Mouse (Mus musculus) c-Kit-positive CD71-positive TER-119-positive erythroid progenitor cells, embryonic 14.5 days (primary cell): Measurements from ENCODE around the gene Ttc26.
"Not testable (repeated sequence)": the region's sequence is repeated elsewhere in the genome, so short reads cannot be mapped to it uniquely, and the experiment has no call there.

ENCODE experiments used
- DNase-seq: peaks from one replicate; pipeline ENCODE4 v3.0.0-alpha.2; 2013; ENCODE audit warnings: low spot score

Ttc26 gene

GRCm38 (mm10) chr6:38356661-38357433, 24.4 kb upstream of the Ttc26 start:
- DNase-seq: not testable (repeated sequence)

- no peak for DNase-seq
These were observed 23.5 kb upstream of the Ttc26 start for GRCm38 (mm10) chr6:38357603-38358252.

GRCm38 (mm10) chr6:38358253-38359027, 22.8 kb upstream of the Ttc26 start:
- DNase-seq: no peak

- DNase-seq: not testable (repeated sequence)
These were observed 22.1 kb upstream of the Ttc26 start for GRCm38 (mm10) chr6:38359044-38359735.

- peak; percentile 66 for DNase-seq
These were observed 21.4 kb upstream of the Ttc26 start for GRCm38 (mm10) chr6:38359736-38360499.

- no peak for DNase-seq
These were observed 20.2 kb upstream of the Ttc26 start for GRCm38 (mm10) chr6:38361065-38361464.

GRCm38 (mm10) chr6:38361937-38362336, 19.3 kb upstream of the Ttc26 start:
- DNase-seq: no peak

- DNase-seq: no peak
These were observed 17.9 kb upstream of the Ttc26 start for GRCm38 (mm10) chr6:38363370-38363769.

GRCm38 (mm10) chr6:38364121-38364520, 17.1 kb upstream of the Ttc26 start:
- DNase-seq: no peak

GRCm38 (mm10) chr6:38369945-38370344, 11.3 kb upstream of the Ttc26 start:
- no peak for DNase-seq

GRCm38 (mm10) chr6:38374271-38374670, 7.0 kb upstream of the Ttc26 start:
- no peak for DNase-seq

- no peak for DNase-seq
These were observed 523 bp upstream of the Ttc26 start for GRCm38 (mm10) chr6:38380764-38381128.

- peak; percentile 42 for DNase-seq
These were observed 8.4 kb downstream of the Ttc26 start for GRCm38 (mm10) chr6:38389671-38390070.

GRCm38 (mm10) chr6:38432457-38432856, 51.2 kb downstream of the Ttc26 start:
- not testable (repeated sequence) for DNase-seq

GRCm38 (mm10) chr6:38433261-38434033, 52.2 kb downstream of the Ttc26 start, which contains the start of gene Ubn2:
Gene Ubn2 (plus strand): TSS chr6:38433950.
- peak; percentile 99 for DNase-seq

GRCm38 (mm10) chr6:38434055-38435023, 53.1 kb downstream of the Ttc26 start:
- DNase-seq: peak; percentile 53

- DNase-seq: peak; percentile 74
These were observed 62.6 kb downstream of the Ttc26 start for GRCm38 (mm10) chr6:38443842-38444241.

- DNase-seq: no peak
These were observed 67.0 kb downstream of the Ttc26 start for GRCm38 (mm10) chr6:38448295-38448694.

- no peak for DNase-seq
These were observed 71.8 kb downstream of the Ttc26 start for GRCm38 (mm10) chr6:38453049-38453448.
